Mouse (Mus musculus) yolk sac, embryonic 10.5 days (tissue): ENCODE measurements around the gene Cdh6.

Source experiments
- DNase-seq: peaks from one replicate; pipeline ENCODE4 v3.0.0-alpha.2; 2017; ENCODE audit warnings: low spot score

Cdh6 gene

DNA sequence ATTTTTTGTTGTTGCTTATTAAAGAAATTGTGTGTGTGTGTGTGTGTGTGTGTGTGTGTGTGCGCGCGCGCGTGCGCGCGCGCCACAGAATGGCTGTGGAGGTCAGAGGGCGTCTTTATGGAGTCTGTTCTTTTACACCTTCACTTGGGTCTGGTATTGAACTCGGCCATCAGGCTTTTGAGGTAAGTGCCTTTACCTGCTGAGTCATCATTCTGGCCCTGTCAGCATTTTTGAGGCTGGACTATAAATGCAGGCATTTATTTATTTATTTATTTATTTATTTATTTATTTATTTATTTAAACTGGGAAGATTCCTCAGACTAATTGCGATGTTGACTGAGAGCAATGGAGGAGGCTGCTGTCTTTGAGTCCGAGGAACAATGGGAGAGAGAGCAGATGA lies 109.8 kb downstream of the Cdh6 start:
- no peak for DNase-seq

DNA sequence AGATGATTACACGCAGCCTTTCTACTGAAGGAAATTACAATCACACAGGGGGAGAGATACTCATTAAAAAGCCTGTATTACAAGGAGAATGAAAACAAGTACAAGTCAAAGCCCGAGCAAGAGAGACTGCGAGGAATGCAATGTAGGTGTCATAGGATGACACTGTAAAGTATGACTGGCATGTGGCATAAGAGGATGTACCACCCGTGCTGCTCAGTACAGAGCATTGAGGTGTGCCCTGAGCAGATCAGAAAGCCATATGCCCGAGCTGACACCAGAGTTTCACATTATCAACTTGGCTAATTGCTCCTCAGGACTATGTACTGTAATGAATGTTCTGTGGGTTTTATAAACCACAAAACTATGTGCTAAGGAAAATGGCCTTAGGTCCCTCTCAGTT lies 115.7 kb downstream of the Cdh6 start:
- no peak for DNase-seq

DNA sequence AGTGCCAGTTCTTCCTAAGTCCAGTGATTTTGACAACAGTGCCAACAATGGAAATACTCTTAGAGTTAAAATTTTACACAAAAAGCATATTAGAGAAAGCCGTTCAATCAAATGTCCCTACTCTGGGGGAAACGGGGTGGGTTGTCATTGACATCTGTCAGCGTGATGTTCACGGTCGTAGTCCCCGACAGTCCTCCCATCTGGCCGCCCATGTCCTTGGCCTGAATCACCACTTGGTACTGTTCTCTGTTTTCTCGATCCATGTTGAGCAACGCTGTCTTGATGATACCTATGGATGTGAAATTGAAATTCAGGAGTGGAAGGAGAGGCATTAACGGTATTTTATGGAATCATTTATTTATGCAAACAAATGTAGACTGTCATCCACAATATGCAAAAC lies 116.2 kb downstream of the Cdh6 start:
- DNase-seq, result no peak

DNA sequence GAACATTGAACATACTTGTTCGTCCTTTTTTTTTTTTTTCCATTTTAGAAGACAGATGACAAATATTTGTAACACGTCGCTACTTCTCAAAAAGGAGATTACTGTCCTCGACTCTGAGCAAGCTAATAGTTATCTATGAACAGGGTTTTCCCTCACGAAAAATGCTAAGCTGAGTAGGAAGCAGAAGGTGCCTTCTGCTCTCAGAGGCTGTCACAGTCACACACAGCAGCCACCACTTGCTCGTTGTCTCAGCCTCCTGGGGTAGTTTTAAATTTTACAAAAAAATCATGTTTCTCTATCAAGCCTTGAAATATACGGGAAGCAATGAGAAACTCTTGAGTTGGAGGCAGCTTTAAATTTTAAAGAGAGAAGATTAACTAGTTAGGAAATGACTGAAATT lies 125.6 kb downstream of the Cdh6 start:
- no peak for DNase-seq

DNA sequence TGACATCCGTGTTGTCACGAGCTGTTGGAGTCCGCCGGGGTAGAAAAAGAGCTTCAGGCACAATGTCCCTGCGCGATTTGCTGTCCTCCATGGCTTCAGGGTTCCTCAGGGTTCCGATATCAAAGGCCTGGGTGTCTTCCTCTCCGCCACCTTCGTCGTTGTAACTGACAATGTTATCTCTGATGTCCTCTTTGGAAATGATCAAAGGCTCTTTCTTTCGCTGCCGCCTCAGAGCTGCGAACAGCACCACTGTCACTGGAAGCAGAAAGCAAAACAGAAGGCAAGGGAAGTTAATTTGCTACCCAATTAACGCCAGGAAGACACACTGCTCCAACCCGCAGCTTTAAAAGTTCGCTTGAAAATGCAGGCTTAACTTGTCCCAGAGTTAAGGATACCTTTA lies 139.0 kb downstream of the Cdh6 start:
- no peak for DNase-seq

DNA sequence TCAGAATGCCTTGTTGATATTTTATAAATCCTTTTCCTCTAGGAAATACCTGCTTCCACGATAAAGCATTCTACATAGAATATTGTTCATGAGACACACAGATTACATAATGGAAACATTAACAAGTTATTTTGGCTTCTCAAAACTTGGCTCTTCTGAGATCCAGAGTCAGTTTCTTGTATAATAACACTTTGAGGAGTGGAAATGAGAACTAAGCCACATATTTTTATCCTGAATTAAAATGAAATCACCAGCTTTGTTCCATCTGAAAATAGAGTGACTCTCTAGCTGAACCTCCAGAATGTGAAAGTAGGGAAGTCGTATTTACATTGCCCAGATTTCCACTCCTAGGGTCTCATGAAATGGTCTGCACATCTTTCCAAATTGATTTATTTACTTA lies 142.8 kb downstream of the Cdh6 start:
- no peak for DNase-seq

DNA sequence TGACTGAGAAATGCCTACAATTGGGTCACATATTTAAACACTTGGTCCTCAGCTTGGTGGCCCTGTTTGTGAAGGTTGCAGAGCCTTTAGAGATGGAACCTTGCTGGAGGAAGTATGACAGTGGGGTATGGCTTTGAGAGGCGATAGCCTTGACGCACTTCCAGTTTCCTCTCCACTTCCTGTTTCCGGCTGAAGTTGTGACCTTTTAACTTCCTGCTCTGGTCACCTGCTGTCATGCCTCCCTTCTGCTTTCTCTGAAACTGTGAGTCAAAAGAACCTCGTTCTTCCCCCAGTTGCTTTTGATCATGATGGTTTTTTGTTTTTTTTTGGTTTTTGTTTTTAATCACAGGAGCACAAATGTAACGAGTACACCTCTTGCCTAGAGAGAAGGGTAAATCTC lies 146.0 kb downstream of the Cdh6 start:
- no peak for DNase-seq

DNA sequence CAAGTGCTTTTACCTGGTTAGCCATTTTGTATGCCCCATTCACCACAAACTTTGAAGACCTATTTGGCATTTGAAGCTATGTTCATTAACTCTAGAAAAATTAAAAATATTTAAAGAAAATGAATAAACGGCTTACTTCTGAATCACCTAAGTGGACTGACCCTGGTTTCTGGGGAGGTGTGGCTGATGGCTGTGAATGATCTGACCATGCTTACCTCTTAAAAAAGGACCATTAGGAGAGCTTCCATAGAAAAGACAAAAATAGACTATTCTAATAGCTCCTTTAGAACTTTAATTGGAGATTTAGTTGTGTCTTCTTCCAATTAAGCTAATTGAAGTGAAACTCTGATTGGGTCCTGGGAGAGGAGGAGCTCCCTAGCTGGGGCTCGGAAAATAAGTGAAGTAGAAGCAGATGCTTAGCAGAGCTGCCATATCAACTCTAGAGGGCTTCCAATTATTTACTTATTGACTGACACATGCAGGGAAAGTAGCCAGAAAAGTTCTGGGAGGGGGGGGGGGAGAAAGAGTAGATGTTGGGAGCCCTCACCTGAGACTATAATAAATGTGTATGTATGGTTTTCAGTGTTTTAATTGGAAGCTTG lies 156.6 kb downstream of the Cdh6 start:
- DNase-seq, result no peak

DNA sequence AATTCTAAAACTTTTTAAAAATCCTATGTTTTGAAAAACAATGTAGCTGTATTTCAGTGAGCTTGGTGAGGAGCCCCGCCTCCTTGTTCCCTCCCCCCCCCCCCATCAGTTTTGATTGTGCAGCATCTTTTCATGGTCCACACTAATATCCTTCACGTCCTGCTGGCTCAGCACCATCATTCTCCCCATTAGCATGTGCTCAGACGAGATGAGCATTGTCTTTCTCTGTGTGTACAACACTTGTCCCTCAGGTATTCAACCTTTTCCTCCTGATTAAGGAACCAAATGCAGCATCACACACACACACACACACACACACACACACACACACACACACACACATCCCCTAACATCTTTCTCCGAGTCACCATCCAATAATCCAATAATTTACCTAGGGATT lies 164.7 kb downstream of the Cdh6 start:
- DNase-seq, result no peak

DNA sequence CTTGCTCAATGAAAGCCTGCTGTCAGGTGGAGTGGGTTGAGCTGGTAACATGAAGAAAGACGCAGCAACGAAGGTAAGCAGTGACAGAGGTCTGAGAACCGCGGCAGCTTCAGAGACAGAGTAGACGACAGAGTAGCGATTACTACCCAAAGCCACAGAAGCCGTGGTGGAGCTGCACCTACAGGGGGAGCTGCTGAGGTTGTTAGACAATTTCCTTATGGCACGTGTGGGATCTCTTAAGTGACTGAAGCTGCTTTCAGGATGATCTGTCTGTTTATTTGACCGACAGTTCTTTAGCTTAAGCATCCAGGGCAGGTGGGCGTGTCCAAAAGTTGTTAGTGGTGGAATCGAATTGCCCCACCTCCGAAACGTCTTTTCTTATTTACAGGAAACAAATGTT lies 167.5 kb downstream of the Cdh6 start:
- no peak for DNase-seq

DNA sequence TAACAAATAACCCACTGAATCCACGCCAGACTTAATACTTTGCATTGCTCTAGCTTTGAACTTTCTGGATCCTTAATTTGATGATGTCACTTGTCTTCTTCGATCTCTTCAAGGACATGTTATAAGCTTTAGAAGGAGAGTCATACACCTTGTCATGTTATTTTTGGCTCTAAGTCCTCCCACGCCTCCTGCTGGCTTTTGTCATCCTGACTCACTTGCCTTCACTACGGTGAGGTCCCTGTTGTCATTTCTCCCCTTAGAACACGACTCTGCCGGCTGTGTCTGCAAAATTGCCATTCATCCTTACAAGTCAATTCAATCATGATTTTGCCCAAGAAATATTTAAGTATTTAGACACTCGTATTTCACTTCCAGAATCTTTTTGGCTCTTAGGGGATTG lies 171.9 kb downstream of the Cdh6 start:
- no peak for DNase-seq

DNA sequence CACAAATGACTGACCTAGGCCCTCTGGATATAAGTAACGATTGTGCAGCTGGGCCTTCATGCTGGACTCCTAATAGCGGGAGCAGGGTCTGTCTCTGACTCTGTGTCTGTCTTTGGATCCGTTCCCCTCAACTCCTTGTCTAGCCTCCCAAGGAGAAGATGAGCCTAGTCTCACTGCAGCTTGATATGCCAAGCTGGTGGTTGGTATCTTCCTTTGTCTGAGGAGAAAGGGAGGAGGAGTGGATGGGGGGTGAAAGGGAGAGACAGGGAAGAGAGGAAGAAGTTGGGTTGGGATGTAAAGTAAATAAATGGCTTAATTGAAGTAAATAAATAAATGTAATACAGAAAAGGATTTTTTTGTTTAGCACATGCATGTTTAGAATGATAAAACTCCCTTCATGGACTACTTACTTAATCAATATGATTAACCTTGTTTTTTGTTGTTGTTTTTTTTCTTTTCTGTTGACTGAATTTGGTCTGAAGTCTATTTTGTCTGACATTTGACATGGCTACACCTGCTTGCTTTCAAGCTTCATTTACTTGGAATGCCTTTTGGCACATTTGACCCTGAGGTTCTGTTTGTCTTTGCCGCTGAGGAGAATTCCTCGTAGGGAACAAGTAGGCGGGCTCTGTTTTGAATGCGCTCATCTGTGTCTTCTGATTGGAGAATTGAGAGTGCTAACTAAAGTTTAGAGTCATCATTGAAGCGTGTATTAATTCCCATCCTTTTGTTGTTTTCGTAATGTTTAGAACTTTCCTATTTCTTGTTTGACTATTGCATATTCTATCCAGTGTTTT lies 178.7 kb downstream of the Cdh6 start:
- DNase-seq, result no peak
